Mouse (Mus musculus) G1E (cell line): ENCODE data around the gene Apobec3. TPM values are rescaled to one million over a fixed set of nuclear protein-coding genes. Genes with fewer than 3 reads are reported as not detected.
"Not testable (repeated sequence)": the region's sequence is repeated elsewhere in the genome, so short reads cannot be mapped to it uniquely, and the experiment has no call there.

Experiments
- ATAC-seq: 2 replicates; pipeline ENCODE4 v1.8.0; 2016; ENCODE audit warnings: mild to moderate bottlenecking; ENCODE audit not compliant: insufficient number of reproducible peaks, poor library complexity, low FRiP score, severe bottlenecking; ENCODE audit errors: extremely low read depth
- DNase-seq: peaks from one replicate; pipeline ENCODE4 v3.0.0; 2012; ENCODE audit warnings: low spot score
- H3K27me3 ChIP-seq: 2 replicates; pipeline ENCODE4 v1.6.1; 2012; ENCODE audit warnings: mild to moderate bottlenecking, low read length, inconsistent platforms; ENCODE audit not compliant: insufficient read depth
- H3K36me3 ChIP-seq: replicated peaks from 2 replicates; pipeline ENCODE3; 2012; ENCODE audit warnings: mild to moderate bottlenecking, inconsistent platforms
- H3K4me1 ChIP-seq: 2 replicates; pipeline ENCODE4 v1.6.1; 2012; ENCODE audit warnings: low read depth, low read length, inconsistent platforms, mixed read lengths; ENCODE audit not compliant: insufficient read depth
- H3K4me3 ChIP-seq: 2 replicates; pipeline ENCODE4 v1.5.1; 2012; ENCODE audit warnings: low read depth, mild to moderate bottlenecking, inconsistent platforms, low read length, moderate library complexity, mixed read lengths
- H3K9me3 ChIP-seq: replicated peaks from 2 replicates; pipeline ENCODE4 v1.6.1; 2012; ENCODE audit warnings: inconsistent platforms
- CTCF ChIP-seq: IDR thresholded peaks from 2 replicates; pipeline ENCODE4 v1.5.1; 2012; ENCODE audit warnings: low read depth, low read length, inconsistent platforms, mixed read lengths
- GATA1 ChIP-seq: IDR thresholded peaks from 2 replicates; pipeline ENCODE4 v1.6.1; 2012; ENCODE audit warnings: borderline replicate concordance, low read length, inconsistent platforms, mixed read lengths
- GATA2 ChIP-seq: IDR thresholded peaks from 2 replicates; pipeline ENCODE4 v1.6.1; 2012; ENCODE audit warnings: low read depth, low read length, inconsistent platforms, borderline replicate concordance
- POLR2AphosphoS5 ChIP-seq: IDR thresholded peaks from 2 replicates; pipeline ENCODE4 v1.6.1; 2012; ENCODE audit warnings: low read depth, low read length, inconsistent platforms; ENCODE audit not compliant: insufficient replicate concordance
- TAL1 ChIP-seq: conservative IDR thresholded peaks from 2 replicates; pipeline ENCODE4 v1.6.1; 2012; ENCODE audit warnings: low read depth, low read length, inconsistent platforms, mixed read lengths
- polyA plus RNA-seq: library from polyadenylated mRNA; stranded (reverse); fragments of >175 nt; gene quantifications from 2 replicates; pipeline ENCODE4 v1.2.3, GENCODE M21; 2012
- total RNA-seq, 2 experiments: library from RNA; stranded (forward) in 1 of 2; stranded (reverse) in 1 of 2; fragments of 200-1000 nt in 1 of 2; fragments of >200 nt in 1 of 2; fragmentation: Nextera tagmentation in 1 of 2; gene quantifications; 2 replicates each; pipeline ENCODE4 v1.2.3; 2014 to 2017

Apobec3 gene
- total and polyA plus RNA-seq, 3 experiments = 2.6 to 97.1 (median 39.8) TPM

DNA sequence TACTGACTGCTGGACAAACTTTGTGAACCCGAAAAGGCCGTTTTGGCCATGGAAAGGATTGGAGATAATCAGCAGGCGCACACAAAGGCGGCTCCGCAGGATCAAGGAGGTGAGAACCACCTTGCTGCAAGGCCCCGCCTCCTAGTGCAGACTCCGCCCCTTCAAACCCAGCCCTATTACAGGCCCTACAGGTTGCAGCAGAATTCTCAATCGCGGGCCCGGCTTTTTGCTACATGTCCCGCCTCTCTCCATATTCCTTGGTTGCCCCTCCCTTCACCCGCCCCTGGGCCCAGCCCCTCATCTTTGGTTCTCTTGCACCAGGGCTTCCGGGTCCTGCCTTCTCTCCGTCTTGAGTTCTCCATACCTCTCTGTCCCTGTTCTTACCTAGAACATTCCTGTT is 15.4 kb downstream of the Apobec3 start:
- no peaks in the 10 kb centered on the region for H3K9me3 ChIP-seq
- no peak for ATAC-seq
- no peaks in the 10 kb centered on the region for H3K4me1 ChIP-seq
- H3K36me3 ChIP-seq = peaks cover 48% of the 10 kb centered on the region
- no peak for TF ChIP-seq CTCF
- TF ChIP-seq POLR2AphosphoS5 = no peak
- no peak for TF ChIP-seq TAL1
- TF ChIP-seq GATA1 = no peak
- TF ChIP-seq GATA2 = no peak
- H3K27me3 ChIP-seq = no peaks in the 10 kb centered on the region
- no peak for DNase-seq
- H3K4me3 ChIP-seq = no peak overlapping the region

DNA sequence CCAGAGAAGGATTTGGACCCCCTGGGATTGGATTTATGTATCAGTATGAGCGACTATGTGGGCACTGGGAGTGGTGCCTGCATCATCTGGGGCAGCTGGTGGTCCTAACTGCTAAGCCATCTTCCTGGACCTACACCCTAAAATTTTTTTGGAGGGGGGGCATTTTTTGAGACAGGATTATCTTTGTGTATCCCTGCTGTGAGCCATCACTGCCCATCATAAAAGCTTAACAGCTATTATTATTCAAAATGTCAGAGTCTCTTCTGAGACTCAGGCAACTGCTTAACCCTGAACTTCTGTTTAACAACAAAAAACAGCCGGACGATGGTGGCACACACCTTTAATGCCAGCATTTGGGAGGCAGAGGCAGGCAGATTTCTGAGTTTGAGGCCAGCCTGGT is 17.5 kb downstream of the Apobec3 start:
- H3K36me3 ChIP-seq = peaks cover 38% of the 10 kb centered on the region
- not testable (repeated sequence) for DNase-seq, H3K9me3 ChIP-seq, H3K4me3 ChIP-seq, H3K4me1 ChIP-seq, H3K27me3 ChIP-seq, ATAC-seq

DNA sequence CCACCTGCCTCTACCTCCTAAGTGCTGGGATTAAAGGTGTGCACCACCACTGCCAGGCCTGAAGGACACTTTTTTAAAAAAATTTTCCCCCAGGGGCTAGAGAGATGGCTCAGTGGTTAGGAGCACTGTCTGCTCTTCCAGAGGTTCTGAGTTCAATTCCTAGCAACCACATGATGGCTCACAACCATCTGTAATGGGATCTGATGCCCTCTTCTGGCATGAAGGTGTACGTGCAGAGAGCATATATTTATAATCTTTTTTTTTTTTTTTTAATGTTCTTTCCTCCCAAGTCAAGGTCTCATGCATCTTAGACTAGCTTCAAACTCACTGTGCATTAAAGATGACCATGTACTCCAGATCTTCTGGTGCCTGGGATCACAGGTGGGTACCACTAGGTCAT is 19.4 kb downstream of the Apobec3 start:
- ATAC-seq, H3K4me3 ChIP-seq: not testable (repeated sequence)

DNA sequence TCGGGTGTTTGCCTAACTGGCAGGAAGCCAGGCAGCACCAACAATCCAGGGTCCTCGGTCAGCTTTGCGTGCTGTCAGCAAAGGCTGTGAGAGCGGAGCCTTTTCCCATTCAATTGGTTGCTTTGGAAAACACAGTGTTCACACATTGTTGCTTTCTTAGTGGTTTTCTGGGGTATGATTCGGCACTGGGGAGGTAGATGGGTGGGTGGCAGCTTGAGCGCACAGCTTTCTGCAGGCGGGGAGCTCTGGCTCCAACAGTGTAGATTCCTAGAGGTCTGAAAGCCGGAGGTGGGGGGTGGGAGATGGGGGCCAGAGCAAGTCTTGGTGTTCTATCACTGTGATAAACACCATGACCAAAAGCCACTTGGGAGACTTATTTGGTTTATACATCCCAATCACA is 19.9 kb downstream of the Apobec3 start:
- H3K36me3 ChIP-seq = peaks cover 19% of the 10 kb centered on the region

More for the DNA sequence above, 19.4 kb downstream of the Apobec3 start:
- not testable (repeated sequence) for H3K27me3 ChIP-seq, H3K4me1 ChIP-seq, H3K9me3 ChIP-seq, DNase-seq
- H3K36me3 ChIP-seq = peaks cover 24% of the 10 kb centered on the region

DNA sequence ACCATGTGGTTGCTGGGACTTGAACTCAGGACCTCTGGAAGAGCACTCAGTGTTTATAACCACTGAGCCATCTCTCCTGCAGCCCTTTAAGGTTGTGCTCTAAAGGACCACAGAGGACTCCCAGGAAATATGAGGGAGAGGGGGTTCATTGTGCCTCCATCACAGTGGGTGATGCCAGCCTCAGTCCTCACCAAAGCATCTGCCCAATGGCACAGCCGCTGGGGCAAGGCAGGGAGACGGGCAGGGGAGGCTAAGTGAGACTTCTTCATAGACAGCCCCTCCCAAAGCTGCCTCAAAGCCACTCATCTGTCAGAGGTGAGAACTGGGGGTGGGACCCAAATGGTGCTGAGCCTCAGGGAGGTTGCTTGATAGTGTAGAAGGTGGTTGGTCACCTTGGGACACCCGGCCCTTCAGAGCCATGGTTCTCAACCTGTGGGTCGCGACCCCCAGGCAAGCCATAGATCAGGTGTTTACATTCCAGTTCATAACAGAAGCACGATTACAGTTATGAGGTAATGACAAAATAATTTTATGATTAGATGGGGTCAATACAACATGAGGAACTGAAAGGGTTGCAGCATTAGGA is 22.4 kb downstream of the Apobec3 start:
- no peak for ATAC-seq
- 0 out of 2 replicates have a peak, but pooled peaks cover 3% of the 10 kb centered on the region for H3K27me3 ChIP-seq
- no peak for TF ChIP-seq TAL1
- no peak for TF ChIP-seq POLR2AphosphoS5
- no peak for TF ChIP-seq CTCF
- no peak for TF ChIP-seq GATA1
- TF ChIP-seq GATA2 = no peak
- H3K4me1 ChIP-seq = peaks cover 2% of the 10 kb centered on the region; the same call in 1 of the 2 replicates
- no peaks in the 10 kb centered on the region for H3K9me3 ChIP-seq
- no peak overlapping the region for H3K4me3 ChIP-seq
- no peak for DNase-seq
- peaks cover 22% of the 10 kb centered on the region for H3K36me3 ChIP-seq

More for the DNA sequence above, 19.9 kb downstream of the Apobec3 start:
- Histone ChIP-seq H3K4me1 (peaks cover 2% of the 10 kb centered on the region; the same call in 1 of the 2 replicates), H3K27me3 (0 out of 2 replicates have a peak, but pooled peaks cover 3% of the 10 kb centered on the region), H3K9me3 (no peaks in the 10 kb centered on the region), H3K4me3 (no peak overlapping the region)
- no peak for TF ChIP-seq POLR2AphosphoS5
- TF ChIP-seq GATA2 = no peak
- TF ChIP-seq TAL1 = no peak
- no peak for TF ChIP-seq CTCF
- no peak for TF ChIP-seq GATA1
- DNase-seq (no peak), ATAC-seq (no peak)

DNA sequence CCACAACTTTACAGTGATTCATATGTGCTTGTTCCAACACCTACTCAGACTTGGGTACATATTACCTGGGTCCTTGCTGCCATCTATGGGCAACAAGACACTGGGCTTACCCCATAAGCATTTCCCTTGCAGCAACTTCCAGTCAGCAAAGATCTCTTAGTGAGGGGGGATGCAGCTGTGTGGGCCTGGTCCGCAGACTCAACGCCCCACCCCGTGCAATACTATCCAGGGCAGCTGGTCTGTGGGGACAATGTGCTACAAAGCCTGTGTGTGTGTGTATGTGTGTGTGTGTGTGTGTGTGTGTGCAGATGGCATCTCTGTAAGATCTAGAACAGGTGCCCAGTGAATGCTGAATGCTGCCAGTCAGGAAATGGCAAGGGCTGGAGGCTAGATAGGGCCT is 22.9 kb downstream of the Apobec3 start:
- DNase-seq = no peak
- Histone ChIP-seq H3K27me3 (0 out of 2 replicates have a peak, but pooled peaks cover 3% of the 10 kb centered on the region), H3K4me3 (no peak overlapping the region), H3K4me1 (peaks cover 2% of the 10 kb centered on the region; the same call in 1 of the 2 replicates), H3K36me3 (peaks cover 26% of the 10 kb centered on the region), H3K9me3 (no peaks in the 10 kb centered on the region)
- TF ChIP-seq CTCF (no peak), GATA2 (no peak), TAL1 (no peak), POLR2AphosphoS5 (no peak), GATA1 (no peak)
- no peak for ATAC-seq

DNA sequence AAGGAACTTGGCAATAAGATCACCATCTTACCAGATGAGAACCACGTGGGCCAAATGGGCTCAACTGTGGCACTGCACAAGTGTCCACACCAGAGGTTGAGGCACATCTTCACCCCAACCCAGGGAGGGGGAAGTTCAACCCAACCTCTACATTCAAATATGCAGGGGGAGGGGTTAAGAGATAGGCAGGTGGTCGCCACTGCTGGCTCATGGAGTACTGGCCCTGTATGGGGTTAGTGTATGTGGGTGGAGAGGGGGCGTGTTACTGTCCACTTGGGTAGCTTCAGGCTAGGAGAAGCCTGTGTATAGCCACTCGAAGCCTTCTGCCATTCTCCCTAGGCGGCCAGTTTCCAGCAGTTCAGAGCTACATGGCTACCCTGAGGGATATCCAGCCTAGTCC is 24.7 kb downstream of the Apobec3 start:
- peaks cover 2% of the 10 kb centered on the region; the same call in 1 of the 2 replicates for H3K4me1 ChIP-seq
- no peaks in the 10 kb centered on the region for H3K9me3 ChIP-seq
- no peak overlapping the region for H3K4me3 ChIP-seq
- ATAC-seq (no peak), DNase-seq (no peak)
- TF ChIP-seq GATA2 (no peak), POLR2AphosphoS5 (no peak), TAL1 (no peak), GATA1 (no peak), CTCF (no peak)
- peaks cover 31% of the 10 kb centered on the region for H3K36me3 ChIP-seq
- 0 out of 2 replicates have a peak, but pooled peaks cover 3% of the 10 kb centered on the region for H3K27me3 ChIP-seq
